Mouse (Mus musculus) megakaryocyte, embryonic 14.5 days (primary cell): ENCODE data around the gene Slc7a1.

Source experiments
- FLI1 ChIP-seq: IDR thresholded peaks from 2 replicates; pipeline ENCODE4 v1.6.1; 2012; ENCODE audit warnings: low read length, inconsistent platforms, mixed read lengths
- GATA1 ChIP-seq: IDR thresholded peaks from 3 replicates; pipeline ENCODE4 v1.6.1; 2012; ENCODE audit warnings: mixed read lengths, low read length, inconsistent platforms, borderline replicate concordance

DNA sequence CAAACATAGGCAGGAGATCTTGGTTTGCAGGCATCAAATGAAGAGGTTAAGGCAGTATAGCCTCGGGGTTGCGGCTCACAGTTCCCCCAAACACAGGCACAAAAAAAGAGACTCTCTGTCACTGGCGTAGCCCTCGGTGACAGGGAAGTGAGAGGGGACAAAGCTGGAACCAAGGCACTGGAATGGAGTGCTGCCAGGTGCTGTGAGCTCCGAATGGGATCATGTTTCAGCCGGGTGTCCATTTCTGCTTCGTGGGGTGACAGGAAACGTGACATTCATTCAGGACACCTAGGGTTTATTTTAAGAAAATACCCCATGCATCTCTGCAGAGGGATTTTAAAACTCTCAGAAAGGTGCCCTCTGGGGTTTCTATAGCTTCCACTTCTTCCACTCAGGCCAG lies 45.2 kb downstream of the Slc7a1 start:
- TF ChIP-seq GATA1, result no peak
- no peak for TF ChIP-seq FLI1
